Mouse (Mus musculus) A20 (cell line): ENCODE results near the gene Npnt.

Experiments used
- DNase-seq: peaks from one replicate; pipeline ENCODE4 v3.0.0-alpha.2; 2011; ENCODE audit warnings: low read depth, low spot score

Gene Npnt

DNA sequence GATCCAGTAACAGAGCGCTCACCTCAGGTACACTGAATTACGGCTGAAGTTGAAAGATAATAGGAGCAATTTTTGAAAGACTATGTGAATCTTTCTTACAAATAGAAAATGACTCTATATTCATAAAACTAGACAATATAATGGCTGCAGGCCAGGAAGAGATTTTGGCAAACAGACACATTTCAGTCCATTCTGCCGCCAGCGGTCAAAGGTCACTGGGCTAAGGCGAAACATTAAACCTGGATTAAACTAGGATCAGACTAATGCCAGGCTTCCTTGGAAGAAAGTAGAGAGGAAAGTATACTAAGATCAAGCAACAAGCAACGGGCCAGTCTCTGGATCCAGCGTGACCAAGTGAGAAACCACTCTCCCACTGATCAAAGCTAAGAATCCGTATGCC, 11.1 kb downstream of the Npnt start:
- DNase-seq: no peak

DNA sequence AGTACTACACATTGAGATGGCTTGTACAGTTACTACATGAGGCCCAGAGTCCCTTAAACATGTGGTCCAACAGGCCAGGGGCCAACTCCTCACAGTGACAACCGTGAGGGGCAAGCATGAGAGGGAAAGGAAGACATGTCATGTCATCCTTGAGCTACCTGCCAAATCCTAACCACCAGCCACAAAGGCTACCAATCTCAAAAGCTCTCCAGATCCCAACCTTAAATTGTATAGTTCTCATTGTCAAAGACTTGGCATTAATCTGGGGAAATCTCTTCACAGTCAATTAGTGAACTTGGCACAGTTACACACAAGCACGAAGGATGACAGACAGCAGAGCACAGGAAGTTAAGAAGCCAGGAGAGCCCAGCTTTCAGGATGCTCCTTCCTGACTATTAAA, 15.4 kb downstream of the Npnt start:
- DNase-seq: no peak

DNA sequence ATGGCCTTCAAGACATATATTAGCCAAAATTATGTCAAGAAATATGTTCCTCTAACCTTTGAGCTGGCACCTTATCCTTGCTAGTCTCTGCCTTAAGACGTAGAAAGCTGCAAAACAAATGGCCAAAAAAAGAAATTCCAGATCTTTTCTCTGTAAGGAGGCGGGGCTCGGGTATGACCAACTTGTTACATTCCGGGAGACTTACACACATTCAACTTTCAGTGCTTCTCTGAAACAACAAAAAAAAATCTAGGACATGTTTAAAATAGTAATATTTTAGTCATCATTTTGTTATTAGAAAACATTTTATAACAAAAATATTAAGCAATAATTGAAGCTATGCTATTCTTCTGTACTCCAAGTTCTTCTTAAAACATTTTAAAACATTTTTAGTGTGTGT, 18.6 kb downstream of the Npnt start:
- no peak for DNase-seq

DNA sequence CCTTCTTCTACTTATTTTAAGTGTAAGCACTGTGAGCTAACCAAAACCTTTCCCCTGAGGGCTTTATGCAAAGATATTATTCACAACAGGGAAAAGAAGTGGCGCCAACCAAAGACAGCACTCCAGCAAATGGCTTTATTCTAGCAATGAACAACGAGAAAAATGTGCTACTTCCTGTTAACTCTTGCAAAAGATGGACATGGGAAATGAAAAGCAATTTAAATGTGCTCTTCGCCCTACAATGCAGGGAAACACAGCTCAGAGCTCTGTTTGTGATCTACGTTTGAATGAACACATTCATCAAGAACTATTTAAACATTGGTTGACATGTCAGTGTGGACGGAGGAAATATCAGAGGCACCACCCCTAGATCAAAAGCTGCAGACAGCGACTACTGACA, 20.2 kb downstream of the Npnt start:
- DNase-seq: no peak

- no peak for DNase-seq
Observed at GRCm38 (mm10) chr3:132928186-132928585, 21.9 kb downstream of the Npnt start.

- DNase-seq: no peak
Observed at GRCm38 (mm10) chr3:132919798-132920197, 30.3 kb downstream of the Npnt start.

GRCm38 (mm10) chr3:132919240-132919639, 30.9 kb downstream of the Npnt start:
- DNase-seq: no peak

DNA sequence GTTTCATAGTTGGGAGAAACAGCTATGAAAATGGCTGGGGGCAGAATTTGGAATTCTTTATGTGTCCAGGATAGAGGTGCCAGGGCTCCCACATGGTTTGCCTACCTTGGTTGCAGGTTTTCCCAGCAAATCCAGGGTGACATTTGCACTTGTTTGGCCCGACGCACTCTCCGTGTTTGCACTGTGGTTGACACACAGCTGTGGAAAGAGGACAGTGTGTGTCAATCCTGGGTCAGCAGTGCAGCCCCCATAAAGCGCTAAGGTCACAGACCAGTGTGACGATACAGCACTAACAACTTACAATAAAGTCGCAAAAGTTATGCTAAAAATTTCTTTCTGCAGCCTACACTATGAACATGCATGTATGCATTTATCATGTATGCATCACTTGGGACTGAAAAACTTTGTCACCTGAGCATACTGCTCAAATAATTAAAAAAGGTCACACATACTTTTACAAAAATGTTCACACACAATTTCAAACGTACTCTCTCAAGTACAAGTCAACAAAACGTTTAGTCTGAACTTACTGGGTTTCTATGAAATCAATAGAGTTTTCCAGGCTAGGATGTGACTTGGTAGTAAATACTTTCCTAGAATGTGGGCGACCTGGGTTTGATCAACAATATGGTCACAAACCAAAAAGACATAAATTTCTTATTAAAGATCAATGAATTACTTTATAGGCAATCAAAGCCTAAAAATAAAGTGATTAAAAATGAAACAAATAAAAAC, 32.6 kb downstream of the Npnt start:
- no peak for DNase-seq

DNA sequence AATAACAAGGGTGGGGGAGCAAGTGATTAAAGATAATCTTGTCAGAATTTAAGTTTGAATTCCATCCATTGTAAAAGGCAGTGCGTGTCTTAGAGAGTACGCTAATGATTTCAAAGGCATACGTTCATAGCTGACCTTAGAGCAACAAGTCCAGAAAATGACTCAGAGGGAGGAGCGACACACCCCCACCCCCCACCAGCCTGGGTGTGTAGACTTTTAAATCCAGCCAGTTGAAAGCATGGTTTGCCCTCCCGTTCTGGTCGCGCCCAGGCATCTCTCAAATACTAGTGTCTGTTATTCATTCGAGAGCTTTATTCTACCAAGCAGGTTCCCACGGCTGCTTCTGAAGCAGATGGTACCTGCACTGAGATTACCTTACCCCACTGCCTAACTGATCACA, 34.4 kb downstream of the Npnt start:
- DNase-seq: no peak

DNA sequence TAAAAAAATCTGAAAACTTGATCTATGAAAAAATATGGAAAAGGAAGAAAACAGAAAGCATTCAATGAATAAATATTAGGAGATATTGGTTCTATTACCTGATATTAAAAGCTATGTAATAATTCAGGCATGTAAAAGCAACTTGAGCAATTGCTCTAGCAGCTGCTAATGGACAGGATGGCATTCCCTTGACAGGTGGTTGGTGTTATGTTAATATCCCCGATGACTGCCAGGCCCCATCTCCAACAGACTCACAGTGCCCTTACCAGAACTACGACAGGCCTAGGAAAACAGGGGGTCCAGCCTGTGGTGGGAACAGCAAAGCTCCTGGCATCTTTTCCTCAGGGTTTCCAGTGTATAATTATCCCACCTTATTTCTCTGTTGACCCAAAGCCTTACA, 37.7 kb downstream of the Npnt start:
- no peak for DNase-seq

DNA sequence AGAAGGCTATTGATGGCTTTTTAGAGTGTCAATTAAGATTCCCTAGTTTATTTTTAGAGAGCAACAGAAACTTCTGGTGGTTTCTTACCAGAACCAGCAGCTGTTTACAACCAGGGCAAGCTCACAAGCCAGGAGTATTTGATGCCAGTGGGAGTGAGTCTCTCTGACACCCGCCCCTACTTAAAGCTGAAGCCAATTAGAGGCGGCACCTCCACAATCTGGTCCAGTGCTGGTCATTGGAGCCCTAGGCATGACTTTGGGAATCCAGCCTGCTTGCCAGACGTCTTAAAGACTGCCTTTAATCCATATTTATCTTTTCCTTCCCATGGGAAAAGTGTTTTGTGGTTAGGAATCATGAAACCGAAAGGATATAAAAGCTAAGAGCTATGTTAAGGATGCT, 38.4 kb downstream of the Npnt start:
- DNase-seq: no peak

DNA sequence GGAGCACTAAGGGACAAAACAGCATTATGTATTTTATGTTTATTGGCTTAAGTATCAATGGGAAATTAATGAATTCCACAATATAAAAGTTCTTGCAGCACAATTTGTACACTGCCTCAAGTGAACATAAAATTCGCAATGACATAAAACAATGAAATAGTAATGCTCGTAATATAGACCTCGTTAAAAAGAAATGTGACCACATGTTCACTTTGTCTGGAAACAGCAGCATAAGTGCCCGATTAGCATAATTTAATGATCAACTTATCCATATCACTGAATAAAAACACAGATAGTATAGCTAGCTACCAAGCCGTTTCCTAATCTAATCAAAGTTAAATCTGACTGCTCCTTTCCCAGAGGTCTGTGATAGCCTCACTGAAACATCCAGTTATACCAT, 39.4 kb downstream of the Npnt start:
- no peak for DNase-seq

DNA sequence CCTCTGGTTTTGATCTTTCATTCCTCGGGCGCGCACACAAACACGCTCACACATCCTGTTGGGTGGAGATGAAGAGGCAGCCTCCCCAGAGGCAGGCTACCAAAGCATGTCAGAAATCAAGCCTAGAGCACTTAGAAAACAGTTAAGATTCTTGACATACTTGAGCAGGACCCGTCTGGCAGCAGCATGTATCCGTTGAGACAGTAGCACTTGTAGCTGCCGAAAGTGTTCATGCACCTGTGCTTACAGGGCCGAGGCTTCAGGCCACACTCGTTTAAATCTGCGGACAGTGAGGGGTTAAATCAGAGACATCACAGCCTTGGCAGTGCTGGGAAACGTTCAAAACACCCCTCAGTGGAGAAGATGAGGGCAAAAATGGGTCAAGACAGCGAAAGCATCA, 40.4 kb downstream of the Npnt start:
- DNase-seq: no peak

GRCm38 (mm10) chr3:132907506-132908203, 42.4 kb downstream of the Npnt start:
- no peak for DNase-seq

- DNase-seq: no peak
Observed at GRCm38 (mm10) chr3:132905224-132905930, 44.7 kb downstream of the Npnt start.

DNA sequence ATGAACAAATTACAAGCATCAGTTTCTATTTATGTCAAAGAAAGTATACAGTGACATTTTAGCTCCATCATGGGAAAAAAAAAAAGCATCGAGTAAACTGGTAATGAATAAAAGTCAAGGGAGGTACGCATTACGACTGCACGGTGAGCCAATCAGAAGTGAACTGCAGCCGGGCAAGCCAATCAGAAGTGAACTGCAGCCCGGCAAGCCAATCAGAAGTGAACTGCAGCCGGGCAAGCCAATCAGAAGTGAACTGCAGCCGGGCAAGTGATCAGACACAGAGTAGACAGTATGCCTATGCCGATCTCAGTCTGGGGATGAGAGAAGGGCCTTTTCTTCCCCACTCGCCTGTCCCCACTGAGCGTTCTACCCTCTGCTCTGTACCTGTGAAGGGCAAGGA, 46.7 kb downstream of the Npnt start:
- no peak for DNase-seq

GRCm38 (mm10) chr3:132902921-132903320, 47.2 kb downstream of the Npnt start:
- DNase-seq: no peak

GRCm38 (mm10) chr3:132902206-132902605, 47.9 kb downstream of the Npnt start:
- DNase-seq: no peak

DNA sequence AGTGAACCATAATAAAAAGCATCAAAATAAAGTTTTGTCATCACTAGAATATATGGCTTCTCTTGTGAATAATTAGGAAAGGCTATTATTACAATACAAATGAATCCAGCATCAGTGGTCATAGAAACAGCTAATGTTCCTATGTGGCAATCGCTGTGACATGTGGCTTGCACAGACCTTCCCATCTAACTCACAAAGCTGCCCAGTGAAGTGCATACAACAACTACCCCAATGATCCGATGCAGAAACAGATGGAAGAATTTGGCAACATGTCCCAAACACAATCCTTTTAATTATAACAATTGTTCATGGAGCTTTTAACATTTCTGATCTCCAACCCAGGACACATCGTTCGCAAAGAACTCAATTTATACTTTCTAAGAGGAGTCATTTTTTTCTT, 52.2 kb downstream of the Npnt start:
- no peak for DNase-seq

- no peak for DNase-seq
Observed at GRCm38 (mm10) chr3:132897390-132897789, 52.7 kb downstream of the Npnt start.

DNA sequence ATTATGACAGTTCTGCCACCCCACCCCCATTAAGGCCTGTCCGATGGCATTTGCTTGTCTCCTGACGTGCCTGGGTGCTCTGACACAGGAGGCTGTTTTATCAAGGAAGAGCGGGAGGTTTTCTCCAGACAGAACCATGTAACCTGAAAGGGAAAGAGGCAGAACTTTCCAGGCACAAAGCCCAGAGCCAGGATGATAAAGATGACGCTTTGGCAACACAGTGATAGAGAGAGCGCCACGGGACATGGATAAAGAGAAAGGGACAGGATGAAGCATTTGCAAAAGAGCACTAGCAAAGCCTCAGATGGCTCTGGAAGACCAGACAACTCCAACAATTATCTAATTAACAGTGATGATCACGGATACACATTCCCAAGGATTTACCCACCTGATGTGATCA, 56.0 kb downstream of the Npnt start:
- DNase-seq: no peak

DNA sequence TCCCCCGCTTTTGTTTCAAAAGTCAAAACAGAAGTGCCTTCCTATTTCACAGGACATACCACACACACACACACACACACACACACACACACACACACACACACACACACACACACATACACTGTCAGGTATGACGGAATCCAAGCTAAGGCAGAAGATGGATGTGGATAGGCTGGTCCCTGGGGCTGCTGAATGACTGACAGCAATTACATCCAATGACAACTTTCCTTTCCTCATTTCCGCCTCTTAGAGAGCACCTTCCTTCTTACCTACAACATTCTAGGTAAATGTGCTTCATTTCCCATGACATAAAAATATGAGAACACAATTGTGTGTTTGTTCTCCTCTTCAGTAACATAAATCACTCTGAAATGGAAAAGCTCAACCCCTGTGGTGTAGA, 56.4 kb downstream of the Npnt start:
- DNase-seq: peak; percentile 6

GRCm38 (mm10) chr3:132893044-132893443, 57.0 kb downstream of the Npnt start:
- DNase-seq: no peak
